Mouse (Mus musculus): ENCODE data around the gene Tk2. TPM values are rescaled to one million over a fixed set of nuclear protein-coding genes. Genes with fewer than 3 reads are reported as not detected.
A peak's percentile ranks its signal among the peaks of the same experiment; 100 is the strongest.

Tk2 gene
- polyA plus RNA-seq, 1 experiment from 2014 or later: 16.5 TPM

GRCm38 (mm10) chr8:104199802-104200201, 48.6 kb downstream of the Tk2 start:
- Histone ChIP-seq H3K27me3 (ENCODE audit: control insufficient read depth, insufficient read depth, low read length) (no peaks in the 10 kb centered on the region), H3K9me3 (replicated peaks; ENCODE audit: control insufficient read depth, low read length) (no peaks in the 10 kb centered on the region), H3K4me1 (ENCODE audit: control insufficient read depth, insufficient read depth, low read length) (no peaks in the 10 kb centered on the region), H3K36me3 (ENCODE audit: control insufficient read depth, insufficient read depth, low read length) (no peaks in the 10 kb centered on the region), H3K4me3 (replicated peaks; ENCODE audit: low read length) (no peak overlapping the region), H3K9ac (ENCODE audit: low read length) (no peak overlapping the region), H3K4me2 (ENCODE audit: low read depth, low read length) (no peak overlapping the region), H3K27ac (ENCODE audit: low read length) (no peak overlapping the region)
- no peak for ATAC-seq (ENCODE audit: insufficient read depth, low FRiP score)
- 71% methylated on average over 5 of the region's 5 CpGs for WGBS

GRCm38 (mm10) chr8:104191496-104191895, 56.9 kb downstream of the Tk2 start:
- H3K4me1 ChIP-seq (ENCODE audit: control insufficient read depth, insufficient read depth, low read length): peaks cover 10% of the 10 kb centered on the region
- no peak overlapping the region for H3K4me3 ChIP-seq (replicated peaks; ENCODE audit: low read length)
- ATAC-seq (ENCODE audit: insufficient read depth, low FRiP score): peak; percentile 82
- H3K36me3 ChIP-seq (ENCODE audit: control insufficient read depth, insufficient read depth, low read length): no peaks in the 10 kb centered on the region
- 8% methylated on average over 11 of the region's 11 CpGs for whole genome bisulfite sequencing
- H3K9ac ChIP-seq (ENCODE audit: low read length): no peak overlapping the region
- no peaks in the 10 kb centered on the region for H3K27me3 ChIP-seq (ENCODE audit: control insufficient read depth, insufficient read depth, low read length)
- H3K4me2 ChIP-seq (ENCODE audit: low read depth, low read length): peak overlapping the region; percentile 25; the same call in 1 of the 2 replicates
- no peaks in the 10 kb centered on the region for H3K9me3 ChIP-seq (replicated peaks; ENCODE audit: control insufficient read depth, low read length)
- H3K27ac ChIP-seq (ENCODE audit: low read length): no peak overlapping the region

- H3K4me1 ChIP-seq (ENCODE audit: control insufficient read depth, insufficient read depth, low read length): peaks cover 10% of the 10 kb centered on the region
- no peak overlapping the region for H3K4me3 ChIP-seq (replicated peaks; ENCODE audit: low read length)
- no peak overlapping the region for H3K9ac ChIP-seq (ENCODE audit: low read length)
- H3K27me3 ChIP-seq (ENCODE audit: control insufficient read depth, insufficient read depth, low read length): no peaks in the 10 kb centered on the region
- WGBS: 68% methylated on average over 6 of the region's 6 CpGs
- no peak overlapping the region for H3K27ac ChIP-seq (ENCODE audit: low read length)
- H3K4me2 ChIP-seq (ENCODE audit: low read depth, low read length): no peak overlapping the region
- H3K9me3 ChIP-seq (replicated peaks; ENCODE audit: control insufficient read depth, low read length): no peaks in the 10 kb centered on the region
- ATAC-seq (ENCODE audit: insufficient read depth, low FRiP score): no peak
- H3K36me3 ChIP-seq (ENCODE audit: control insufficient read depth, insufficient read depth, low read length): no peaks in the 10 kb centered on the region
Observed at GRCm38 (mm10) chr8:104190777-104191468, 57.4 kb downstream of the Tk2 start.

GRCm38 (mm10) chr8:104188459-104188858, 59.9 kb downstream of the Tk2 start:
- no peaks in the 10 kb centered on the region for H3K36me3 ChIP-seq (ENCODE audit: control insufficient read depth, insufficient read depth, low read length)
- WGBS: 56% methylated on average over 5 of the region's 5 CpGs
- no peak overlapping the region for H3K4me3 ChIP-seq (replicated peaks; ENCODE audit: low read length)
- no peak overlapping the region for H3K9ac ChIP-seq (ENCODE audit: low read length)
- no peaks in the 10 kb centered on the region for H3K9me3 ChIP-seq (replicated peaks; ENCODE audit: control insufficient read depth, low read length)
- no peak overlapping the region for H3K27ac ChIP-seq (ENCODE audit: low read length)
- H3K4me2 ChIP-seq (ENCODE audit: low read depth, low read length): no peak overlapping the region
- H3K27me3 ChIP-seq (ENCODE audit: control insufficient read depth, insufficient read depth, low read length): no peaks in the 10 kb centered on the region
- ATAC-seq (ENCODE audit: insufficient read depth, low FRiP score): no peak
- peaks cover 10% of the 10 kb centered on the region for H3K4me1 ChIP-seq (ENCODE audit: control insufficient read depth, insufficient read depth, low read length)

GRCm38 (mm10) chr8:104187622-104188021, 60.7 kb downstream of the Tk2 start:
- Histone ChIP-seq H3K27me3 (ENCODE audit: control insufficient read depth, insufficient read depth, low read length) (no peaks in the 10 kb centered on the region), H3K9ac (ENCODE audit: low read length) (no peak overlapping the region), H3K36me3 (ENCODE audit: control insufficient read depth, insufficient read depth, low read length) (no peaks in the 10 kb centered on the region), H3K4me3 (replicated peaks; ENCODE audit: low read length) (no peak overlapping the region), H3K9me3 (replicated peaks; ENCODE audit: control insufficient read depth, low read length) (no peaks in the 10 kb centered on the region), H3K4me2 (ENCODE audit: low read depth, low read length) (no peak overlapping the region), H3K27ac (ENCODE audit: low read length) (no peak overlapping the region), H3K4me1 (ENCODE audit: control insufficient read depth, insufficient read depth, low read length) (peaks cover 10% of the 10 kb centered on the region)
- no peak for ATAC-seq (ENCODE audit: insufficient read depth, low FRiP score)
- 87% methylated on average over 6 of the region's 6 CpGs for WGBS

GRCm38 (mm10) chr8:104186827-104187226, 61.5 kb downstream of the Tk2 start:
- Histone ChIP-seq H3K9me3 (replicated peaks; ENCODE audit: control insufficient read depth, low read length) (no peaks in the 10 kb centered on the region), H3K4me1 (ENCODE audit: control insufficient read depth, insufficient read depth, low read length) (peaks cover 10% of the 10 kb centered on the region), H3K9ac (ENCODE audit: low read length) (no peak overlapping the region), H3K4me2 (ENCODE audit: low read depth, low read length) (no peak overlapping the region), H3K27me3 (ENCODE audit: control insufficient read depth, insufficient read depth, low read length) (no peaks in the 10 kb centered on the region), H3K27ac (ENCODE audit: low read length) (no peak overlapping the region), H3K4me3 (replicated peaks; ENCODE audit: low read length) (no peak overlapping the region), H3K36me3 (ENCODE audit: control insufficient read depth, insufficient read depth, low read length) (no peaks in the 10 kb centered on the region)
- no peak for ATAC-seq (ENCODE audit: insufficient read depth, low FRiP score)
- WGBS: 77% methylated on average over 4 of the region's 4 CpGs

GRCm38 (mm10) chr8:104184905-104185304, 63.5 kb downstream of the Tk2 start:
- no peak for ATAC-seq (ENCODE audit: insufficient read depth, low FRiP score)
- no peaks in the 10 kb centered on the region for H3K27me3 ChIP-seq (ENCODE audit: control insufficient read depth, insufficient read depth, low read length)
- no peaks in the 10 kb centered on the region for H3K4me1 ChIP-seq (ENCODE audit: control insufficient read depth, insufficient read depth, low read length)
- H3K36me3 ChIP-seq (ENCODE audit: control insufficient read depth, insufficient read depth, low read length): no peaks in the 10 kb centered on the region
- no peak overlapping the region for H3K9ac ChIP-seq (ENCODE audit: low read length)
- H3K27ac ChIP-seq (ENCODE audit: low read length): no peak overlapping the region
- no peaks in the 10 kb centered on the region for H3K9me3 ChIP-seq (replicated peaks; ENCODE audit: control insufficient read depth, low read length)
- H3K4me2 ChIP-seq (ENCODE audit: low read depth, low read length): no peak overlapping the region
- no peak overlapping the region for H3K4me3 ChIP-seq (replicated peaks; ENCODE audit: low read length)
- 37% methylated on average over 6 of the region's 6 CpGs for WGBS

- no peak overlapping the region for H3K27ac ChIP-seq (ENCODE audit: low read length)
- no peaks in the 10 kb centered on the region for H3K4me1 ChIP-seq (ENCODE audit: control insufficient read depth, insufficient read depth, low read length)
- 72% methylated on average over 4 of the region's 4 CpGs for WGBS
- no peak overlapping the region for H3K9ac ChIP-seq (ENCODE audit: low read length)
- no peak overlapping the region for H3K4me3 ChIP-seq (replicated peaks; ENCODE audit: low read length)
- H3K27me3 ChIP-seq (ENCODE audit: control insufficient read depth, insufficient read depth, low read length): peaks cover 15% of the 10 kb centered on the region
- H3K9me3 ChIP-seq (replicated peaks; ENCODE audit: control insufficient read depth, low read length): no peaks in the 10 kb centered on the region
- H3K36me3 ChIP-seq (ENCODE audit: control insufficient read depth, insufficient read depth, low read length): no peaks in the 10 kb centered on the region
- H3K4me2 ChIP-seq (ENCODE audit: low read depth, low read length): no peak overlapping the region
- ATAC-seq (ENCODE audit: insufficient read depth, low FRiP score): peak; percentile 34; the same call in 1 of the 2 replicates
Observed at GRCm38 (mm10) chr8:104177054-104177453, 71.3 kb downstream of the Tk2 start.

Data from stomach, embryonic 16.5 days (tissue).